Mouse (Mus musculus): ENCODE measurements around the gene Dennd1b.

DNA sequence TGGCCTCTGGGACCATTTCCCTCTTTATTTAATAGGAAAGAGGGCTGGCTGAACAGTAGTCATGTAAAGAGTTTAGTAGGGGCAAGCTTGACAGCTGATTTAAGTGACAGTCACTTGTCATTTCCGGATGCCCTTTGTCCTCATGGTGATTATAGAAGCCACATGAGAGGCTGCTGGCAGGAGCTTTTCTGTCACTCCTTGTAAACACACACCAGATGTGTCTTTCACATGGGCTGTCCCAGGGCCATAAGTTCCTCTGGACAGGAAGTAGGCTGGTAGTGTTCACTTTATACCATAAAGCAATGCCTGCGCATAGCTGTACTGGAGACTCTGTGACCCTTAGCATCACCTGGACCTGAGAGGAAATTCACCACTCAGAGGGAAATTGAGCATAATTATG, 230.8 kb downstream of the Dennd1b start:
- no peak for TF ChIP-seq CTCF (IDR thresholded peaks at IDR 0.05; ENCODE audit: low read depth)
- no peak for TF ChIP-seq EP300 (optimal IDR thresholded peaks at IDR 0.05)
